Mouse (Mus musculus): Measurements from ENCODE around the gene Pnp. TPM values are rescaled to one million over a fixed set of nuclear protein-coding genes. Genes with fewer than 3 reads are reported as not detected.

Pnp gene
- total RNA-seq, 2 experiments from 2014 or later, result 15.2 to 17.3 TPM

Other genes with a start within 250 kb of the Pnp start
- gene Olfr747, start 237.9 kb upstream of the Pnp start, total RNA-seq (2021), result not detected
- not detected for gene Olfr748, start 223.7 kb upstream of the Pnp start, total RNA-seq (2021)
- gene Olfr749, start 186.0 kb upstream of the Pnp start, total RNA-seq (2021), result not detected
- gene Ttc5, start 145.6 kb upstream of the Pnp start, total RNA-seq (2021), result 10 to 100 TPM; 22.9 to 26.8 TPM
- not detected for gene Ccnb1ip1, start 123.3 kb upstream of the Pnp start, total RNA-seq (2021)
- gene Parp2, start 123.2 kb upstream of the Pnp start, total RNA-seq (2021), result 10 to 100 TPM; 18.7 to 20.0 TPM
- gene Tep1, start 60.5 kb upstream of the Pnp start, total RNA-seq (2021), result 10 to 100 TPM; 10.9 to 11.6 TPM
- gene Klhl33, start 33.6 kb upstream of the Pnp start, total RNA-seq (2021), result 1 to 10 TPM; 5.7 to 5.9 TPM
- gene Osgep, start 6.2 kb upstream of the Pnp start, total RNA-seq (2021), result 10 to 100 TPM; 59.5 to 66.3 TPM
- gene Apex1, start 6.1 kb upstream of the Pnp start, total RNA-seq (2021), result 10 to 100 TPM; 39.5 to 43.4 TPM
- 10 to 100 TPM; 23.7 to 25.4 TPM for gene Pip4p1, start 226 bp upstream of the Pnp start, total RNA-seq (2021)
- gene Gm49342, start 13.4 kb downstream of the Pnp start, total RNA-seq (2021), result 10 to 100 TPM; 13.0 to 14.4 TPM
- gene Pnp2, start 24.9 kb downstream of the Pnp start, total RNA-seq (2021), result 1 to 10 TPM in 1 of 2 experiments, under 1 TPM in 1; 0.69 to 1.1 TPM
- gene Rnase10, start 76.7 kb downstream of the Pnp start, total RNA-seq (2021), result under 1 TPM; 0.17 TPM
- not detected for gene Rnase9, start 110.8 kb downstream of the Pnp start, total RNA-seq (2021)
- not detected for gene Rnase11, start 119.1 kb downstream of the Pnp start, total RNA-seq (2021)
- gene Rnase12, start 126.6 kb downstream of the Pnp start, total RNA-seq (2021), result not detected
- not detected for gene Olfr750, start 143.4 kb downstream of the Pnp start, total RNA-seq (2021)
- 10 to 100 TPM; 45.4 to 46.9 TPM for gene Rnase4, start 160.0 kb downstream of the Pnp start, total RNA-seq (2021)
- 1 to 10 TPM; 3.2 to 4.0 TPM for gene Ang, start 160.1 kb downstream of the Pnp start, total RNA-seq (2021)
- not detected for gene Eddm3b, start 183.3 kb downstream of the Pnp start, total RNA-seq (2021)
- gene Rnase6, start 192.8 kb downstream of the Pnp start, total RNA-seq (2021), result under 1 TPM; 0.31 to 0.69 TPM
- gene Rnase1, start 215.7 kb downstream of the Pnp start, total RNA-seq (2021), result under 1 TPM; 0.52 to 0.72 TPM
- gene Rnase2b, start 231.2 kb downstream of the Pnp start, total RNA-seq (2021), result not detected